Mouse (Mus musculus) c-Kit-positive CD71-positive TER-119-negative erythroid progenitor cells, embryonic 14.5 days (primary cell): ENCODE data around the gene Zfp62.

Experiments used
- DNase-seq: peaks from one replicate; pipeline ENCODE4 v3.0.0-alpha.2; 2013; ENCODE audit warnings: low read depth

Gene Zfp62

GRCm38 (mm10) chr11:49205080-49205590, 2.0 kb downstream of the Zfp62 start:
- DNase-seq: no peak

GRCm38 (mm10) chr11:49207495-49207894, 4.4 kb downstream of the Zfp62 start:
- peak; percentile 40 for DNase-seq

GRCm38 (mm10) chr11:49212577-49212976, 9.5 kb downstream of the Zfp62 start:
- no peak for DNase-seq

GRCm38 (mm10) chr11:49213505-49213904, 10.4 kb downstream of the Zfp62 start:
- DNase-seq: no peak

- DNase-seq: no peak
Observed at GRCm38 (mm10) chr11:49219271-49219670, 16.2 kb downstream of the Zfp62 start.

- no peak for DNase-seq
Observed at GRCm38 (mm10) chr11:49224455-49224854, 21.4 kb downstream of the Zfp62 start.

- DNase-seq: no peak
Observed at GRCm38 (mm10) chr11:49232781-49233180, 29.7 kb downstream of the Zfp62 start.

- DNase-seq: no peak
Observed at GRCm38 (mm10) chr11:49235459-49236207, 32.5 kb downstream of the Zfp62 start.

GRCm38 (mm10) chr11:49236891-49237290, 33.8 kb downstream of the Zfp62 start:
- no peak for DNase-seq

GRCm38 (mm10) chr11:49237532-49237931, 34.4 kb downstream of the Zfp62 start:
- no peak for DNase-seq

GRCm38 (mm10) chr11:49240310-49240709, 37.2 kb downstream of the Zfp62 start:
- no peak for DNase-seq

GRCm38 (mm10) chr11:49240874-49241273, 37.8 kb downstream of the Zfp62 start:
- DNase-seq: no peak

GRCm38 (mm10) chr11:49241471-49241870, 38.4 kb downstream of the Zfp62 start:
- no peak for DNase-seq

GRCm38 (mm10) chr11:49242944-49243626, 40.0 kb downstream of the Zfp62 start:
- no peak for DNase-seq

GRCm38 (mm10) chr11:49243727-49244594, 40.9 kb downstream of the Zfp62 start, which contains the start of gene Mgat1:
Mgat1 (plus strand) TSS chr11:49244191.
- peak; percentile 85 for DNase-seq

GRCm38 (mm10) chr11:49244595-49244930, 41.5 kb downstream of the Zfp62 start:
- no peak for DNase-seq

GRCm38 (mm10) chr11:49245176-49245575, 42.1 kb downstream of the Zfp62 start:
- DNase-seq: no peak

GRCm38 (mm10) chr11:49245634-49246415, 42.7 kb downstream of the Zfp62 start:
- DNase-seq: no peak

- no peak for DNase-seq
Observed at GRCm38 (mm10) chr11:49246523-49246922, 43.4 kb downstream of the Zfp62 start.

- no peak for DNase-seq
Observed at GRCm38 (mm10) chr11:49247255-49247654, 44.2 kb downstream of the Zfp62 start.

- DNase-seq: no peak
Observed at GRCm38 (mm10) chr11:49248226-49248973, 45.3 kb downstream of the Zfp62 start.
